Mouse (Mus musculus) cerebellum, postnatal 14 days (tissue): ENCODE measurements at regions not wholly inside any gene's neighbourhood (a gene's known extent, or its start where the extent isn't known, plus 50 kb on each side); places are given as distances from the start of the nearest gene placed in this dataset.
A peak's percentile ranks its signal among the peaks of the same experiment; 100 is the strongest.

Experiments used
- DNase-seq, 2 experiments: peaks; one replicate each; pipeline ENCODE4 v3.0.0; 2021; ENCODE audit warnings: mixed read lengths in 2 of 2

DNA sequence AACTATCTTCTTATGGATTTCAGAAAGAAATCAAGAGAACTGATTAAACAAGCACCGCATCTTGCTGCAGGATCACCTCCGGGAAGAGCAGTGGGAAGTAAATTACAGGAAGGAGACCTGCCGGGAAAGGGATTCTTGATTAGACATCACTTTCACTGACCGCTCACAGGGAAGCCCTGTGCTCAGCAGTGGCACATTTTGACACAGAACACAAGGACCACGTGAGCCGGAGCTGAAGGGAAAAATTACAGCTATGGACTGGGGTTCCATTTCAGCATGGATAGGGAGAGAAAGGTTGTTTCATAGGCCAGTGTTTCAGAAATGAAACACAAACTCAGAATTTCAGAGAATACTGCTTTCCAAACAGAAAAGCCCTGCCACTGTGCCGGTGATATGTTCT, 105.0 kb upstream of the Isl1 start:
- DNase-seq = peak in 1 of 2 experiments; percentile 1

GRCm38 (mm10) chr13:116410682-116411081, 101.2 kb upstream of the Isl1 start:
- no peak for DNase-seq
